Mouse (Mus musculus) spleen, adult 2 months (tissue): Measurements from ENCODE around the gene 6030452D12Rik. TPM values are rescaled to one million over a fixed set of nuclear protein-coding genes. Genes with fewer than 3 reads are reported as not detected.

Experiments
- DNase-seq, 2 experiments: peaks; one replicate each; pipeline versions ENCODE4 v3.0.0 to v3.0.0-alpha.2; 2012 to 2021; ENCODE audit warnings: low spot score in 2 of 2, low read depth in 1 of 2
- H3K27ac ChIP-seq: fragments of 200-500 bp; 2 replicates; pipeline ENCODE4 v1.5.1; 2012; ENCODE audit warnings: low read length, inconsistent platforms; ENCODE audit not compliant: insufficient read depth
- H3K27me3 ChIP-seq: fragments of 200-500 bp; 2 replicates; pipeline ENCODE4 v1.6.1; 2012; ENCODE audit warnings: mild to moderate bottlenecking, moderate library complexity, low read length, inconsistent platforms; ENCODE audit not compliant: control insufficient read depth, insufficient read depth
- H3K36me3 ChIP-seq: fragments of 200-500 bp; 2 replicates; pipeline ENCODE4 v1.6.1; 2012; ENCODE audit warnings: mild to moderate bottlenecking, low read length, inconsistent platforms; ENCODE audit not compliant: control insufficient read depth, insufficient read depth
- H3K4me1 ChIP-seq: fragments of 200-500 bp; 2 replicates; pipeline ENCODE4 v1.6.1; 2011; ENCODE audit warnings: inconsistent platforms; ENCODE audit not compliant: control insufficient read depth, insufficient read depth, insufficient read length
- H3K4me3 ChIP-seq: fragments of 200-500 bp; 2 replicates; pipeline ENCODE4 v1.5.1; 2011; ENCODE audit warnings: mild to moderate bottlenecking, inconsistent platforms; ENCODE audit not compliant: insufficient read depth, insufficient read length; ENCODE audit errors: extremely low read depth
- CTCF ChIP-seq: fragments of 200-500 bp; IDR thresholded peaks from 2 replicates; pipeline ENCODE4 v1.5.1; 2011; ENCODE audit warnings: mild to moderate bottlenecking, inconsistent platforms; ENCODE audit not compliant: insufficient read depth, insufficient read length, insufficient replicate concordance; ENCODE audit errors: extremely low read depth
- POLR2A ChIP-seq: fragments of 200-500 bp; IDR thresholded peaks from 2 replicates; pipeline ENCODE4 v1.6.1; 2011; ENCODE audit warnings: low read depth, low read length, inconsistent platforms
- WGBS: fragments of 180-500 bp; shearing (Covaris S2); methylation state at CpG from one replicate; pipeline ENCODE4 v1.1.7; 2018; 5-methylcytosine and 5-hydroxymethylcytosine counted together
- polyA plus RNA-seq: library from polyadenylated mRNA; depleted of rRNA; stranded (reverse); fragments of >200 nt; gene quantifications from 2 replicates; pipeline ENCODE4 v1.2.3, GENCODE M21; 2012

The 6030452D12Rik gene
- polyA plus RNA-seq, 1 experiment: not detected

DNA sequence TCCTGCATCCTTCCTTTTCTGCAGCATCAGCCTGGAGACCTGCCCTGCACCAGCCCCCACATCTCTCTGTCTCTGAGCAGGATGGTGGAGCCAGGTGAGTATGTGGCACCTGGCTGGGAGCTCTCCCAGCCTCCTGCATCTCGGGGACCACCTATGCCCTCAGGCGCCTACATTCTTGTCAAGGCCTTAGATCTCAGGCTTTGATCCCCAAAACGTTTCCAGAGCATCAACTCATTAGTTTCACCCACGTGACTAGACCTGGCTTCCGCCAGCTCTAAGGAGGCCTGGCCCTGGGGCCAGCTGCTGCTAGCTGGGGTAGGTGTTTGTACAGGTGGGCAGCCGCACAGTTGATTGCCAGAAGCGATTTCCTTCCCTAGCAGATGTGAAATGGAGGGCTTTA is 30.8 kb upstream of the 6030452D12Rik start:
- TF ChIP-seq CTCF (no peak), POLR2A (no peak)
- WGBS: 74% methylated on average over 7 of the region's 7 CpGs
- H3K27me3 ChIP-seq: no peaks in the 10 kb centered on the region
- no peaks in the 10 kb centered on the region for H3K36me3 ChIP-seq
- no peak for DNase-seq
- H3K4me1 ChIP-seq: no peaks in the 10 kb centered on the region
- H3K27ac ChIP-seq: no peak overlapping the region
- H3K4me3 ChIP-seq: no peak overlapping the region

DNA sequence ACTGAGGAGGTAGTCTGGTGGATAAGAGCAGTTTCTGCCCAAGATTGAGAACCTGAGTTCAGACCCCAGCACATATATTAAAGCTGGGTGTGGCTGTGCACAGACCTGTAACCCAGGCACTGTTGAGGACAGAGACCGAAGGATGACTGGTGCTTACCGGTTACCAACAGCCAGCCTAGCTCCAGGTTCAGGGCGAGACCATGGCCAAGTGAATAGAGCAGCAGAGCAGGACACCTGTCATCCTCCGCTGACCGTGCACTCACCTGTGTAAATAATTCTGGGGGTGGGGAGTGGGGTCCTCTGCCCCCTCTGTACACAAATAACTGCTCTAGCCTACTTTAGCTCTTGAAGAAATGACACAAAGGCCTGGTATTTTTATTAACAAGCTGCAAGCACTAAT is 26.3 kb upstream of the 6030452D12Rik start:
- Histone ChIP-seq H3K36me3 (no peaks in the 10 kb centered on the region), H3K27ac (no peak overlapping the region), H3K4me3 (no peak overlapping the region), H3K4me1 (no peaks in the 10 kb centered on the region), H3K27me3 (no peaks in the 10 kb centered on the region)
- no peak for DNase-seq
- 88% methylated on average over 5 of the region's 5 CpGs for WGBS
- no peak for TF ChIP-seq CTCF
- no peak for TF ChIP-seq POLR2A

DNA sequence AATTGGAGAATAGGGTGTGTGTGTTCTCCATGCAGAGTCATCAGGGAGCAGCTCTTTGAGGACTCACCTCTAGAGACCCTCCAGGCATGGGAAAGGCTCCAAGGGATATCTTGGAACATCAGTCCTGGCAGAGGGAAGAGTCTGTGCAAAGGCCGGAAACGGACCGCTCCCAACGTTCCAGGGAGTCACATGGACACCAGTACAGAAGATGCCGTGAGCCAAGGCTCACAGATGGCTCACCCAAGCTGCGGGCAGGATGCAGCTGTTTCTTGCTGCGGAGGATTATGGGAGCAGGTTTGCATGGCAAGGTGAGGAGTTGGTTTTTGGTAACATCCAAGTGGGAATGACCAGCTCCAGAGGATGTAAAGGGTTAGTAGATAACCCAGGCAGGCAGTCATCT is 3.9 kb downstream of the 6030452D12Rik start:
- Histone ChIP-seq H3K4me1 (no peaks in the 10 kb centered on the region), H3K36me3 (no peaks in the 10 kb centered on the region), H3K4me3 (no peak overlapping the region), H3K27ac (no peak overlapping the region), H3K27me3 (peaks cover 7% of the 10 kb centered on the region)
- DNase-seq: no peak
- WGBS: 93% methylated on average over 7 of the region's 7 CpGs
- TF ChIP-seq CTCF (no peak), POLR2A (no peak)

DNA sequence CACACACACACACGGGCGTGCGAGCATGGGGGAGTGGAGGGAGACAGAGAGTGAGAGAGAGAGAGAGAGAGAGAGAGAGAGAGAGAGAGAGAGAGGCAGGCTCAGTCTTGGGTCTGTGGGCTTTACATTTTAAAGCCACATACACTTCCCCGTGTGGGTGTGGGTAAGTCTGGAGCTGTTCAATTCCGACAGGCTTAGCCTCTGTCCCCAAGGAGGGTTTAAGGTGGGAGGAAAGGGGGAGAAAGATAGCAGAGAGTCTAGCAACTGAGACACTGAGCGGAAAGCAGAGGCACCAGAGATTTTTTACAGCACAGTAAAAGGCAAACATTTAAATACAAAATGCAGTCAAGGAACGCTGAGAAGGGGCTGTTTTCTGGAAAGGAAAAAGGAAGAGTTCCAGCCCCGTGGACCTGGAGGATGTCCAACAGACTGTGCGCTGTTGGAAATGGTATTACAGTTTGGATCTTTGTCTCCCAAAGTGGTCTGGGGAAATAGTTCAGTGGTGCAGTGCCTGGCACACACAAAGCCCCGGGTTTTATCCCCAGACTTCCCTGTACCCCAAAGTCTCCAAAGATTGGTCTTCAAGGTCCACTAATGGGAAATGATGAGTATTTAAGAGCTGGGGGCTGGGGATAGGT is 5.1 kb downstream of the 6030452D12Rik start:
- no peaks in the 10 kb centered on the region for H3K4me1 ChIP-seq
- WGBS: 64% methylated on average over 10 of the region's 10 CpGs
- peaks cover 9% of the 10 kb centered on the region for H3K27me3 ChIP-seq
- H3K36me3 ChIP-seq: no peaks in the 10 kb centered on the region
- DNase-seq: no peak
- no peak overlapping the region for H3K27ac ChIP-seq
- H3K4me3 ChIP-seq: no peak overlapping the region
- TF ChIP-seq CTCF (no peak), POLR2A (no peak)

DNA sequence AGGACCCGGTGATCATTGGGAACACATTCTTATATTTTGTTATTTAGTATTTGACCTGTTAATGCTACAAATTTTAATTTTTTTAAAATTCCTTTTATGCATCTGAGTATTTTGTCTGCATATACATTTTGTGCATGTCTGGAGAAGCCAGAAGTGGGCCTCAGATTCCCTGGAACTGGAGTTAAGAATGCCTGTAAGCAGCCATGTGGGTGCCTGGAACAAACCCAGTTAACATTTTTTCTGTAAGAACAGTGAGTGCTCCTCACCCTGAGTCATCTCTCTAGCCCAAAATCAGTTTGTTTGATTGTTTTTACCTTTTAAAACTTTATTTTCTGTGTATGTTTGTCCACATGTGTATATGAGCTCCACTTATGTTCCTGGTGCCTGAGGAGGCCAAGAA is 5.8 kb downstream of the 6030452D12Rik start:
- no peak for DNase-seq
- Histone ChIP-seq H3K4me3 (no peak overlapping the region), H3K27me3 (peaks cover 15% of the 10 kb centered on the region), H3K4me1 (peaks cover 3% of the 10 kb centered on the region), H3K27ac (no peak overlapping the region), H3K36me3 (no peaks in the 10 kb centered on the region)
- 89% methylated on average over 1 of the region's 1 CpGs for WGBS
- no peak for TF ChIP-seq POLR2A
- no peak for TF ChIP-seq CTCF

DNA sequence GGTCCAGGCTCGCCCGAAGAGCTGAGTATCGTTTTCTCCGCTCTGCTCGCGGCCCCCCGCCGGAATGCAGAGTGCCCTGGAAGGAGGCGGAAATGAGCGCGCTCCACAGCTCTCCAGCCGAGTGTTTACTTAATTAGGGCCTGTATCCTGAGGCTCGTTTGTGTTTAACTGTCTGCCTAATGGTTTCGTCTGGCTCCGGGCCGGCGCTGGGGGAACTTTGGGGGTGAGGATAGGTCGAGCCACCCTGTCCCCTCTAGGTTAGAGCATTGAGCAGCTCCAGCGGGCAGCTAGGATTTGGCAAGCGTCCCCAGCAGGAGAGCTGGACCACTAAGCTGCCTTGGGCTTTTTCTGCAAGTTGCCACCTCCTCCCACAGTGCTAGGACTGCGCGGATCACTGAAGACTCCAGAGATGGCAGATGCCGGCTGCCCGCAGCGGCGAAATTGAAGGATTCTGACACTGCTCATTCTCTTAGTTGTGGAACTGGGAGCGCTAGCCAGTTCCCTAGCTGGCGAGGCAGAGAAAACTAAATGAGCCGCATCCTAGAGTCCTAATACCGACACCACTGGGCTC is 7.5 kb downstream of the 6030452D12Rik start:
- WGBS: 4% methylated on average over 30 of the region's 30 CpGs
- Histone ChIP-seq H3K27ac (0 out of 2 replicates have a peak overlapping the region, but pooled peaks have one; percentile 34), H3K4me3 (no peak overlapping the region; the same call in 1 of the 2 replicates), H3K36me3 (no peaks in the 10 kb centered on the region), H3K4me1 (peaks cover 3% of the 10 kb centered on the region), H3K27me3 (peaks cover 24% of the 10 kb centered on the region)
- TF ChIP-seq CTCF: no peak
- no peak for TF ChIP-seq POLR2A
- no peak for DNase-seq

DNA sequence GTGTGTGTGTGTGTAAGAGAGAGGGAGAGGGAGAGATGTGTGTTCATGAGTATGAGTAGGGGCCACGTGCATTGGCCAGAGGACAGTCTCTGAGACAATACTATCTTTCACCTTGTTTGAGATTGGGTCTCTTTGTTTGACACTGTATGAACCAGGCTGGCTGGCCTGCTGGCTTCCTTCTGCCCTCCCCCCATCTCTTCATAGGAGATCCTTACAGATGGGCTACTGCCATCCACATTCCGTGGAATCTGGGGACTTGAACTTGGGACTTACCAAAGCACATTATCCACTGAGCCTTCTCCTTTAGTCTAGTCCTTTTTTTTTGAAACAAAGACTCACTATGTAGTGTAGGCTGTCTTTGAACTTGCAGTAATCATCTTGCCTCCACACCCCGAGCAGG is 8.1 kb downstream of the 6030452D12Rik start:
- no peak for DNase-seq
- Histone ChIP-seq H3K4me3 (no peak overlapping the region), H3K36me3 (no peaks in the 10 kb centered on the region), H3K27ac (no peak overlapping the region), H3K27me3 (peaks cover 24% of the 10 kb centered on the region), H3K4me1 (peaks cover 3% of the 10 kb centered on the region)
- TF ChIP-seq CTCF: no peak
- TF ChIP-seq POLR2A: no peak
- 29% methylated on average over 3 of the region's 3 CpGs for WGBS
